Mouse (Mus musculus): ENCODE results near the gene Cttnbp2nl. TPM values are rescaled to one million over a fixed set of nuclear protein-coding genes. Genes with fewer than 3 reads are reported as not detected.
A peak's percentile ranks its signal among the peaks of the same experiment; 100 is the strongest.

Gene Cttnbp2nl
- polyA plus RNA-seq, 1 experiment from 2014 or later: 82.1 TPM

GRCm38 (mm10) chr3:105061496-105061895, 8.6 kb upstream of the Cttnbp2nl start:
- ATAC-seq: no peak
- TF ChIP-seq CTCF (IDR thresholded peaks at IDR 0.05) (no peak), EP300 (IDR thresholded peaks at IDR 0.05) (no peak)
- no peak for DNase-seq (ENCODE audit: low spot score)
- 69% methylated on average over 3 of the region's 3 CpGs for WGBS
- Histone ChIP-seq H3K4me2 (replicated peaks; ENCODE audit: low read depth, low read length) (no peak overlapping the region), H3K4me1 (ENCODE audit: insufficient read depth, low read depth, low read length) (no peaks in the 10 kb centered on the region), H3K4me3 (ENCODE audit: low read depth, low read length) (no peak overlapping the region), H3K9ac (replicated peaks; ENCODE audit: low read depth) (no peak overlapping the region), H3K27me3 (replicated peaks; ENCODE audit: insufficient read depth, low read length) (no peaks in the 10 kb centered on the region), H3K9me3 (ENCODE audit: low read length) (no peaks in the 10 kb centered on the region), H3K27ac (ENCODE audit: low read length) (no peak overlapping the region), H3K36me3 (ENCODE audit: insufficient read depth, low read length) (no peaks in the 10 kb centered on the region)

- no peaks in the 10 kb centered on the region for H3K4me1 ChIP-seq (ENCODE audit: insufficient read depth, low read depth, low read length)
- H3K9ac ChIP-seq (replicated peaks; ENCODE audit: low read depth): no peak overlapping the region
- DNase-seq (ENCODE audit: low spot score) (no peak), ATAC-seq (no peak)
- H3K4me2 ChIP-seq (replicated peaks; ENCODE audit: low read depth, low read length): no peak overlapping the region
- TF ChIP-seq EP300 (IDR thresholded peaks at IDR 0.05): no peak
- TF ChIP-seq CTCF (IDR thresholded peaks at IDR 0.05): no peak
- H3K9me3 ChIP-seq (ENCODE audit: low read length): no peaks in the 10 kb centered on the region
- no peaks in the 10 kb centered on the region for H3K27me3 ChIP-seq (replicated peaks; ENCODE audit: insufficient read depth, low read length)
- H3K36me3 ChIP-seq (ENCODE audit: insufficient read depth, low read length): no peaks in the 10 kb centered on the region
- H3K4me3 ChIP-seq (ENCODE audit: low read depth, low read length): no peak overlapping the region
- WGBS: 57% methylated on average over 6 of the region's 6 CpGs
- no peak overlapping the region for H3K27ac ChIP-seq (ENCODE audit: low read length)
Measured at GRCm38 (mm10) chr3:105060992-105061391, 8.0 kb upstream of the Cttnbp2nl start.

- Histone ChIP-seq H3K4me3 (ENCODE audit: low read depth, low read length) (no peak overlapping the region), H3K36me3 (ENCODE audit: insufficient read depth, low read length) (no peaks in the 10 kb centered on the region), H3K4me2 (replicated peaks; ENCODE audit: low read depth, low read length) (no peak overlapping the region), H3K9me3 (ENCODE audit: low read length) (no peaks in the 10 kb centered on the region), H3K9ac (replicated peaks; ENCODE audit: low read depth) (no peak overlapping the region), H3K27me3 (replicated peaks; ENCODE audit: insufficient read depth, low read length) (no peaks in the 10 kb centered on the region), H3K4me1 (ENCODE audit: insufficient read depth, low read depth, low read length) (no peaks in the 10 kb centered on the region), H3K27ac (ENCODE audit: low read length) (no peak overlapping the region)
- TF ChIP-seq EP300 (IDR thresholded peaks at IDR 0.05): no peak; the same call in 1 of the 2 replicates
- TF ChIP-seq CTCF (IDR thresholded peaks at IDR 0.05): no peak
- peak; percentile 55 for DNase-seq (ENCODE audit: low spot score)
- WGBS: 43% methylated on average over 7 of the region's 7 CpGs
- ATAC-seq: no peak
Measured at GRCm38 (mm10) chr3:105059911-105060310, 7.0 kb upstream of the Cttnbp2nl start.

GRCm38 (mm10) chr3:105058627-105059513, 5.9 kb upstream of the Cttnbp2nl start:
- 0 out of 2 replicates have a peak overlapping the region, but pooled peaks have one; percentile 16 for H3K4me3 ChIP-seq (ENCODE audit: low read depth, low read length)
- H3K4me2 ChIP-seq (replicated peaks; ENCODE audit: low read depth, low read length): peak overlapping the region; percentile 48
- peak; percentile 93 for DNase-seq (ENCODE audit: low spot score)
- H3K9ac ChIP-seq (replicated peaks; ENCODE audit: low read depth): 0 out of 2 replicates have a peak overlapping the region, but pooled peaks have one; percentile 17
- H3K36me3 ChIP-seq (ENCODE audit: insufficient read depth, low read length): no peaks in the 10 kb centered on the region
- no peaks in the 10 kb centered on the region for H3K9me3 ChIP-seq (ENCODE audit: low read length)
- peaks cover 4% of the 10 kb centered on the region; the same call in 1 of the 2 replicates for H3K4me1 ChIP-seq (ENCODE audit: insufficient read depth, low read depth, low read length)
- H3K27me3 ChIP-seq (replicated peaks; ENCODE audit: insufficient read depth, low read length): no peaks in the 10 kb centered on the region
- peak; percentile 16 for ATAC-seq
- WGBS: 13% methylated on average over 25 of the region's 25 CpGs
- H3K27ac ChIP-seq (ENCODE audit: low read length): no peak overlapping the region
- TF ChIP-seq EP300 (IDR thresholded peaks at IDR 0.05): peak; percentile 63
- peak; percentile 99 for TF ChIP-seq CTCF (IDR thresholded peaks at IDR 0.05)

DNA sequence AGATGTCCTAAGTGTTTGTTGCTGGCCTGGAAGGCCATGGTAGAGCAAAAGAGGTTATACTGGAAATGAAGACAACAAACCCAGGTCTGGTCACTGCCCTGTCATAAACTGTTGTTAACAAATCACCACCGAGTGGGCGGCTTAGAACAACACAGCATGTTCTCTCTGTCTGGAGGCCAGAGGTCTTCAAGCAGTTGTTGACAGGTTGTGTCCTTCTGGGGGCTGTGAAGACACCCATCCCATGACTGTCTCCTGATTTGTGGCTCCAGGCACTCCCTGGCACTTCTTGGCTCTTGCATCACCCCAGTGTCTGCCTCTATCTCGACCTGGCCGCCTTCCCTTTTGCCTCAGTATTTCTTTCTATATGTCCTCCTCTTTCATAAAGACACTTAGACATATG, 2.7 kb upstream of the Cttnbp2nl start:
- H3K27me3 ChIP-seq (replicated peaks; ENCODE audit: insufficient read depth, low read length): no peaks in the 10 kb centered on the region
- DNase-seq (ENCODE audit: low spot score) (peak; percentile 62), ATAC-seq (0 out of 2 replicates have a peak, but pooled peaks have one; percentile 2)
- H3K4me3 ChIP-seq (ENCODE audit: low read depth, low read length): no peak overlapping the region
- H3K9me3 ChIP-seq (ENCODE audit: low read length): no peaks in the 10 kb centered on the region
- no peaks in the 10 kb centered on the region for H3K36me3 ChIP-seq (ENCODE audit: insufficient read depth, low read length)
- WGBS: 51% methylated on average over 4 of the region's 4 CpGs
- no peak overlapping the region for H3K9ac ChIP-seq (replicated peaks; ENCODE audit: low read depth)
- TF ChIP-seq EP300 (IDR thresholded peaks at IDR 0.05) (peak; percentile 84), CTCF (IDR thresholded peaks at IDR 0.05) (no peak)
- no peak overlapping the region for H3K4me2 ChIP-seq (replicated peaks; ENCODE audit: low read depth, low read length)
- peak overlapping the region; percentile 75 for H3K27ac ChIP-seq (ENCODE audit: low read length)
- H3K4me1 ChIP-seq (ENCODE audit: insufficient read depth, low read depth, low read length): peaks cover 10% of the 10 kb centered on the region; the same call in 1 of the 2 replicates

GRCm38 (mm10) chr3:105054952-105055351, 2.0 kb upstream of the Cttnbp2nl start:
- Histone ChIP-seq H3K4me1 (ENCODE audit: insufficient read depth, low read depth, low read length) (peaks cover 10% of the 10 kb centered on the region; the same call in 1 of the 2 replicates), H3K27ac (ENCODE audit: low read length) (peak overlapping the region; percentile 90), H3K36me3 (ENCODE audit: insufficient read depth, low read length) (no peaks in the 10 kb centered on the region), H3K4me3 (ENCODE audit: low read depth, low read length) (no peak overlapping the region), H3K9ac (replicated peaks; ENCODE audit: low read depth) (no peak overlapping the region), H3K27me3 (replicated peaks; ENCODE audit: insufficient read depth, low read length) (no peaks in the 10 kb centered on the region), H3K4me2 (replicated peaks; ENCODE audit: low read depth, low read length) (no peak overlapping the region), H3K9me3 (ENCODE audit: low read length) (no peaks in the 10 kb centered on the region)
- DNase-seq (ENCODE audit: low spot score): peak; percentile 93
- 7% methylated on average over 7 of the region's 7 CpGs for WGBS
- ATAC-seq: peak; percentile 76
- peak; percentile 96 for TF ChIP-seq EP300 (IDR thresholded peaks at IDR 0.05)
- no peak for TF ChIP-seq CTCF (IDR thresholded peaks at IDR 0.05)

Measured in lung, postnatal 0 days (tissue).